Mouse (Mus musculus): ENCODE results near the gene Adgrg3.

Gene Adgrg3

DNA sequence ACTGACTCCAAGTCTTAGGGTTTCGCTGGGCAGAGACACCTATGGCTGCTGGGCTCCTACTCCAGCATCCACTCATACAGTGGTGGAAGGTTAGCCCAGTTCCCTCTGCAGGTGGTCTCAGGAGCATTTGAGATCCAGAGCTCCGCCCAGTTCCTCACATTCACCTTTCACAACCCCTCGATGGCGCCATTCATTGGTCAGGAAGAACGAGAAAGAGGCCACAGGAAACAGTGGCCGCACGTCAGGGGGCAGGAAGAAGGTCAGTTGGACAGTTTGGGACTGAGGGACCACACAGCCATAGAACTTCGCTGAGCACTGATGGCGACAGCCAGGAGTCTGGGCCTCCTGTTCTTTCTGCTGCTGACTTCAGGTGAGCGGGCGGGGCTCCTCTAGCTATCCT, at the start of gene Adgrg3:
Gene Adgrg3 (plus strand): TSS at position 242 of the 400 bp plus-strand sequence.
- no peak for DNase-seq (ENCODE audit: low spot score)

DNA sequence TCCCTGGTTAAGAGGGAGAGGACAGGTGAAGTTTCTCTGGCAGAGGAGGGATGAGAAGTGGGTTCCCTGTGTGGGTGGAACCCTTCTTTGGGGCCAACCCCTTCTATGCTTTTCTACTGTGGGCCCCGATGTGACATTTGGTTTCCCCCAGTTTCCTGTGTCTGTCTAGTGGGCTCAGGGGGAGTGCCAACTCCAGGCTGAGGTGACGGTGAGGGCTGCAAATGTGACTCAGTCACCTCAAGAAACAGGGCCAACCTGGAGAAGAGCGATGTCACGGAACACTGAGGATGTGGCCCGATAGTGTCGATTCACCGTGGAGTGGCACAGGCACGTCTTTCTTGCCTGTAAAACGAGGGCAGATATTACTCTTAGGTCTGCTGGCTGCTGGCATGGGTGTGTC, 44.2 kb upstream of the Adgrg3 start:
- no peak for DNase-seq (ENCODE audit: low spot score)

DNA sequence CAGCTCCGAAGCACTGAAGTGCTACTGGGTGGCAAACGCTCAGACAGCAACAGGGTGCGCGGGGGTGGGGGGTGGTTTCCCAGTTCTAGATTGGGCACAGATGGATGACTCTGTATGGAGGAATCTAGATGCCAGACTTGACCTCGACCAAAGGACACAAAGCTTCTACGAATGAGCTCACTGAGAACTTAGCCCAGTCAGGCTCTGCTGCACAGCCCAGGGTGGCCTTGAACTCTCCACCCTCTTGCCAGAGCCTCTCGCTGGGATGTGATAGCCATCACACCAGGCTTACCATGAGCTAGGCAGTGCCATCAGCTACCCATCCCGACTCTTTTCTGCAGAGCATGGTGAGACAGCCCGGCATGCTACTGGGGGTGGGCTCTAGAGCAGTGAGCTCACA, 43.7 kb upstream of the Adgrg3 start:
- DNase-seq (ENCODE audit: low spot score), result no peak

DNA sequence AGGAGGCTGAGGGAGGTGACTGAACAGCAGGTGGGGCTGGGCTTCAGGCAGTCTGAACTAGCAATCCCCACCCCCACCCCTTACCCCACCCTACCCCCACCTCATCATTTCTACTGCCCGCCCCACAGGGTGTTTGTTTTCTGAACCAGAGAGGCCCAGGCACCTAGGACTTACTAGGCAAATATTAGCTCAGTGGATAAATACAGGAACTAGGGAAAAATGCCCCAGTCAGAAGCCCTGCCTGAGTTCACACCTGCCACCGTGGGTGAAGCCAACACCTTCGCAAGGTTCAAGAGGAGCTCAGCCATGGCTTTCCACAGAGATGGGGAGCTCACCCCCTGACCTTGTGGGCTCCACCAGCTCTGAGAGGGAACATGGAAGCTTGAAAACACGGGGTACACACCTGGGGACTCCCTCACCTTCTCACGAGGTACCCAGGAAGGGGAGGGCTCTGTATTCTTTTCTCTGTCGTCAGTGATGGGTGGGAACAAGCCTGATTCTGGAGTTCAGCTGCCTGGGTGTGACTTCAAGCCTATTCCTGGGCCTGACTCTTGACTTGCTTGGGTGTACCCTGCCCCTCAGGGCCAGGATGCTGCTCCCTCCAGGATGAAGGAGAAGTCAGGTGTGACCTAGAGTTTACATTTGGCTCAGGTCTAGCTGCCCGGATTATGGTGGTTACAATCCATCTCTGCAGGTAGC, 42.9 kb upstream of the Adgrg3 start, which contains the start of gene Adgrg1:
Gene Adgrg1 (plus strand): TSS at position 285 of the 699 bp plus-strand sequence.
- DNase-seq (ENCODE audit: low spot score), result no peak

DNA sequence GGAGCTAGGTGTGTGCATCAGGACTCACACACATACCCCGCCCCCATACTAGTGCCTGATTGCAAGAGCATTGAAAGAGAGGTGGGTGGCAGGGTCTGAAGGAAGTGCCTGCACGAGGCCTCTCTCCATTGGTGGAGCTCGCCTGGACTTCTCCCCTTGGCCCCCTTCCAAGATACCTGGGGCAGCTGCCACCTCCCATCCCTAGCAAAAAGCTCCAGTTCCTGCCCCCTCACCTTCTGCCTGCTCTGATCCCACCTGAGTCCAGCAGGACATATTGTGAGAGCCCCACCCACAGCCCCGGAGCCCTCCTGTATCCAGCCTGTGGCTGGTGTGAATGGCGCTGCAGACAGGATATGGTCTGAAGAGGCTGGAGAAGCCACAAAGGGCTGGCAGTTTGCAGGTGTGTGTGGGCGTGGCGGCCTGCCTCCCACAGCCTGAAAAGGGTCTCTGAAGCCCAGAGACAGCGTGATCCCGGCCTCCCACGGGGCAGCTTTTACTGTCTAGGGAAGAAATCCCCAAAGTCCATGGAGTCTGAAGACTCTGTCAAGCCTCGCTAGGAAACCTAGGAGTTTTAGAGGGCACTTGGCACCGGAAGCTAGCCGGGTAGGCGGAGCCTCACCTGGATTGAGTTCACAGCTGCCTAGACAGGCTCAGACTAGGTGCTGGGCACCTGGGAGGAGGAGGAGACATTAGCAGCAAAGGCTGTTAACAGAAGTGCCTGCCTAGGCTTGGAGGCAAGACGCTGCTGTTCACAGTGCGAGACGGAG, 40.7 kb upstream of the Adgrg3 start:
- DNase-seq (ENCODE audit: low spot score), result no peak

DNA sequence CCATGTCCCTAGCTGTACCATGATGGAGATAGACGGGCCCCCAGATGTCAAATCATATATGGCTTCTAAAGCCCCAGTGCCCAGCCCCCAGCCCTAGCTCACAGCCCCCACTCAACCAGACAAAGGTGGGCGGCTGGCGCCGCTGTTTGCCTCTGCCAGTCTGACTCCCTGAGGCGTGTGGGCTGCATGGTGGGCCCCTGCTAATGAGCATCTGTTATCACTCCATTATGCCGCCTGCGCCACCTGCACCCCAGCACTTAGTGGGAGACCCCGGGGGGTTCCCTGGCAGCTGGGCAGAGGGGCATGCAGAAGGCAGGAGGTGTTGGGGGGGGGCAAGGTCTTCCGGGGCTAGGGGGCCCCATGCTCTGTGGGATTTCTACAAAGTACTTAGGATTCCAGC, 39.4 kb upstream of the Adgrg3 start:
- no peak for DNase-seq (ENCODE audit: low spot score)

DNA sequence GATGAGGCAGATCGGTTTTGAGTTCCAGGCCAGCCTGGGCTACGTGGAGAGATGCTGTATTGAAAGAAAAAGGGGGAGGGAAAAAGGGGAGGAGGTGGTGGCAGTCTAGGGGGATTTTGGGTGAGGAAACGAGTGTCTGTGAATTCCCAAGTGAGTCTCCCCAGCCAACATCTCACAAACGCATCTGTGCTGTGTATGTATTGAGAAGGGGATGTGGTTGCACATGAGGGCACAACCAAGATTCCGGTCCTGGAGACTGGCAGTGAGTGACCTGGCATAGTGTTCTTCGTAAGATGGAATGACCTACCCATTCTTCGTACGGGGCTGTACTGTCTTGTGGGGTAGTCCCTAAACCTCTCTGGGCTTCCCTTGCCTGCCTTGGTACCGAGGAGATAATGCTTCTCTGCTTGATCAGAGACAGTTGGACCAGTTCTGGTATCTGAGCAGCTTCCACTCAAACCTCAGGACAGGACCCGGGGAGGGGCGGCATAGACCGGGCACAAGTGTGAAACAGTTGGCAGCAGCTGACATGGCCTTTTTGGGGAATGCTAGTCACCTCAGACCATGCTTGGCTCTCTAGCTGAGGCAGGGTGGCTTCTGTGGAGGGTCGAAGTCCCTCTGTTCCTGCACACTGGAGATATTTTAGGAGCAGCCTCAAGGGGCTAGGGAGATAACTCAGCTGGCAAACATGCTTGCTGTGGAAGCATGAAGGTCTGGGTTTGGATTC, 38.7 kb upstream of the Adgrg3 start:
- DNase-seq (ENCODE audit: low spot score), result no peak

DNA sequence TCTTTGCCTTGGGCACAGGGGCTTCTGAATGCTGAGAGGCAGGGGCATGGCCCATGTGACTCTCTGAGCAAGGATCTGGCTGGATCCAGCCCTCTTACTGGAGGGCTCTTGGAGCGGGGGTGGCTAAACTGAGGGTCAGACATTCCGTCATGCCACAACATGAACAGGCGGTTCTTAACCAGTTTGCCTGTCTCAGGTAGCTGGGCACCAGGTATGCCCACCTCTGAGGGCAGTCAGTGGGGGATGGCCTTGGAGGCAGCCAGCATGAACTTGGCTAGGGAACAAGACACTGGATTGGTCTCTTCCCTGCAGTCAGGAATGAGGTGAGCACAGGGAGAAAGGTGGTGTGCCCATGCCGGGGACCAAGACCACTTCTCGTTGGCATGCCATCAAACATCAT, 37.3 kb upstream of the Adgrg3 start:
- no peak for DNase-seq (ENCODE audit: low spot score)

DNA sequence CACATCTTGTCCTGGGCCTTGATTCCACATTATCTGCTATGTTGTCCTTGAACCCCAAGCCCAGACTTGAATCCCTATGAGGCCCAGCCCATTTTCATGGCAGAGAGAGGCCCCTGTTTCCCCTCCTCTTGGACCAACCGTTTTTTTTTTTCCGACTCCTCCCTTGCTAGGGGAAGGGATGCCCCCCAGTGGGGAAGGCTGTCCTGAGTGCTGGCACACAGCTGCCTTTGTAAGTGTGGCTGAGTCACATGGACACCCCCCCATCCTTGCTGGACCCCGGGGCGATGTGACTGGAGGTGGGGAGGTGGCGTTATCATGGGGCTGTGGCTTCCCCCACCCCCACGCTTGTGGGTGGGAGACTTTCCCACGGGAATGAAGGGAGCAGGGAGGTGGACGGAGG, 36.5 kb upstream of the Adgrg3 start:
- no peak for DNase-seq (ENCODE audit: low spot score)

DNA sequence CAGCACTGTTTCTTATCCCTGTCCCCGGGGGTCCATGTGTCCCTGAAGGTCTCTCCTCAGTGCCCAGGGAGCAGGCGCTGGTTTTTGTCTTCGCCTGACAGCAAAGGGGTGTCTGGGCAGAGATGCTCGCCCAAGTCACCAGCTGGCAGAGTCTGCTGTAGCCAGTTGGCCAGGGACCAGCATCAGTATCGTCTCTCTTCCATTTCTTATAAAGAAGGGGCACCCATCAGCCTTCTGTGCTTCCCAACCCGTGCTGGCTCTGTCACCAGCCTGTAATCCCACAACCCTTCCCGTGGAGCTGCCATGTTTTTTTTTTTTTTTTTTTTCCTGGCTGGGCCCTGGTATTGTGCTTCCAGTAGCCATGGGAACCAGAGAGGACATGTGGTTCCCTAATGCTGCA, 35.6 kb upstream of the Adgrg3 start:
- no peak for DNase-seq (ENCODE audit: low spot score)

DNA sequence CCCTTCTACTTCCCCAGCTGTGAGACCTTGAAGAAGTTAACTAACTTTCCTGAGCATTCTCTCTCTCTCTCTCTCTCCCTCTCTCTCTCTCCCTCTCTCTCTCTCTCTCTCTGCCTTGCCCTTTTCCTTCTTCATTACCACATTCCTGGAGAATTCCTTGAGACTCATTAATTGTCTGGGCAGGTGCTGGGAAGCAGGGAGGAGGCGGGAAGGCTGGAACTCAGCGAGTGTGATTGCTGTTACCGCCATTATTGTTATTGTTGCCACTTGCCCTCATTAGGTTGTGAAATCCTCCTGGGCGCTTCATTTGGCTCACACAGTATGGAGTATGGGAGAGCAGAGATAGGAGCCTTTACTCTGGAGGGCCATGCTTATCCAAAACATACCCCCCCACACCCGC, 34.3 kb upstream of the Adgrg3 start:
- DNase-seq (ENCODE audit: low spot score), result no peak

DNA sequence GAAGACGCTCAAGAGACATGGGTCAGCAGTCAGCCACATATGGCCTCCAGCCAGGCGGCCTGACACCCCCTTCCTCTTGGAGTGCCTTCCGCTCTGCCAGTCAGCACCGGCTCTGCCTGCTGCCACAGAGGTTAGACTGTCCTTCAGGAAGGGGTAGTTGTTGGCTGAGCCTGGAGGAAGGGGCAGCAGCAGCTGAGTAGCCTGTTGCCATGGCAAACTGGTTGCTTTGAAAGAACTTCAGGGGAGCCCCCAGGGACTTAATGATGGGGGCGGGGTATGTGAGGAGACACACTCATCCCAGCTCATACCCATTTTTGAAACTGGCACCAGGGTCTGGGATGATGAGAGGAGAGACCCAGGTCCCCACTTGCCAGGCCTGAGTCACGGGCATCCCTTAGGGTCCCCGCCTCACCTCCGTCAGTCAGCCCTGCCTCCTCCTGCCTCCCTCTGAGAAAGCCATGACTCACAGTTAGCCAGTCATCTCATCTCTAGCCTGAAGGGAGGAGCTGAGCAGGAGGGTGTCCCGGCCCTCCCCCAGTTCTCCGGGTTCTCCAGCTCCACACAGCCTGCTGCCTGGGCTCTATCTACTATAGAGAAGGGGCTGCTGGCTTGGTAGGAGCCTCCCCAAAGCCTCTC, 33.5 kb upstream of the Adgrg3 start:
- no peak for DNase-seq (ENCODE audit: low spot score)

DNA sequence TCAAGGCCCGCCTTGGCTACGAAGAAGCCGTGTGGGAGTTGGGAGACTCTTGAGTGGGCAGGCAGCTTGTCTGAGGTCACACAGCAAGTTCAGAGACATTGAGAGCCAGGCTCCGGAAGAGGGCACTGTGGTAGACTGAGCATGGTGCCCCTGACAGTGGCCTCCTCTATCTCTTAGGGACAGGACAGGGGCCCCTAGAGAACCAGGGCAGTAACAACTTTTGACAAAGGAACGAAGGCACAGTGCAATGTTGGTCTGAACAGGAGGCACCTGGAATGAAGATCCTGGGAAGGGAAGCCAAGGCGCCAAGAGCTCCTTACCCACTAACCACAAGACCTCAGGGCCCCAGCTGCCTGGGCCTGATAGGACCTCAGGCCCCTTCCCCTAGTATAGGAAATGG, 32.5 kb upstream of the Adgrg3 start:
- DNase-seq (ENCODE audit: low spot score), result no peak

DNA sequence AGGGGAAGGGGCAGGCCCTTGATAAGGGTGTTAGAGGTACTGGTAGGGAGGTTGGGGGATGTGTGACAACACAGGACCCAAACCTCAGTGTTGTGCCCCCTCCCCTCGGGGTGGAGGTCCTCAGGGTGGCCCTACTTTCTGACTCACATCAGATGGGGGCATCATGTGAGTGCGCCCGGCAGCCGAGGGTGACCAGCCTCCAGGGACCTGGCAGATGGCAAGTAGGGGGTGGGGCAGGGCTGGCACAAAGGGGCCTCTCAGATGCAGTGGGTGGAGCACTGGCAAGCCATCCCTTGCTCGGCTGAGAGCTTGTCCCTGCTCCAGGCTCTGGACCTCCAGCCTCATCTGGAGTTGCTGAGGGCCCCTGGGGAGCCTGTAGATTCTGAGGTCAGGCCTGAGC, 30.8 kb upstream of the Adgrg3 start:
- DNase-seq (ENCODE audit: low spot score), result no peak

DNA sequence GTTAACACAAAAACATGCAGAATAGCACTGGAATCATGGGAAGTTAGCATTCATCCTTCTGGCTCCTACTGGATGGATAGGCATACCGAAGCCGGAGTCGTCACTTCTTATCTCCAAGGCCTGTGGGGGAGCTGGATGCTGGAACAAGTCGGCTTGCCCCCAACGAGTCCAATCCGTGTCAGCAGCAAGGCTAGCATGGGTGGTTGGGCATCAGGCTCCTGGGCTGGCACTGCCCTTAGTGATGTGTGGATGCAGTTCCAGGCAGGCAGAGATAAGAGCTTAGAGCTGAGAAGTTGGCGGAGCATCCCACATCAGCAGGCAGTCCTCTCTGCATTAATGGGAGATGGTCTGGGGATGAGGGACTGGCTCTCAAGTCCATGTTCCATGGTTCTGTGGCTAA, 29.9 kb upstream of the Adgrg3 start:
- DNase-seq (ENCODE audit: low spot score), result no peak

DNA sequence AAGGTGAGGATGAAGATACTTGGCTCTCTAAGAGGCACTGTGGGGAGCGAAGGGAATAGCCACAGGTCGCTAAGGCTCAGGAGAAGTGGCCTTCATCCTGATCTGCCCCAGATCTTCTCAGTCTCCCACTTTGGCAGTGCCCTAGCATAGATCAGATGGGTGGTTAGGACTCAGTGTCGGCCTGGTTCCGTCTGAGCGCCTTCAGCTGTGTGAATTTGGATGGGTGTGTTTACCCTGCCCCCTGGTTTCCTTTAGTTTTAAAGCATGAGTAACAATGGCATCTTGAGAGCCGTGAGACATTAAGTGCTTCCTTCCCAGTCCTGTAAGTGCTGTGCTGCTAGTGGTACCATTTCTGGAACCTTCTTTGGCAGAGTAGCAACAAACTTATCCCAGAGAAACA, 28.9 kb upstream of the Adgrg3 start:
- no peak for DNase-seq (ENCODE audit: low spot score)

DNA sequence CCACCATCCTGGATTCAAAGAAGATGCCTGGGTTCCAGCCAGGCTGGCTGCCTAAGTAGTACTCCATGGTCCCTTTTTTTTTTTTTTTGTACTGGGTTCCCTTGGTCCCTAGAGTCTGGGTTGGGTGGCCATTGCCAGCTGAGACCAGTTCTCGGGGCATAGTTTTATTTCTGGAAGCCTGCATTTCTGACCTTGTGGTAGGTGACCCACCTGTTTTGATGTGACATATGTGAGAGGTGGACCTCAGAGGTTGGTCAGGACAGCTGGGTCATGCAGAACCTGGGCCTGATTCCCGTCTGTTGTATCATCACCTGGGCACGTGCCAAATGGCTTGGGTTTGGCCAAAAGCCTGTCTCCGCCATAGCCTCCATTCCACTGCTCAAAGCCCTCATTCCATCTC, 27.8 kb upstream of the Adgrg3 start:
- DNase-seq (ENCODE audit: low spot score), result no peak

DNA sequence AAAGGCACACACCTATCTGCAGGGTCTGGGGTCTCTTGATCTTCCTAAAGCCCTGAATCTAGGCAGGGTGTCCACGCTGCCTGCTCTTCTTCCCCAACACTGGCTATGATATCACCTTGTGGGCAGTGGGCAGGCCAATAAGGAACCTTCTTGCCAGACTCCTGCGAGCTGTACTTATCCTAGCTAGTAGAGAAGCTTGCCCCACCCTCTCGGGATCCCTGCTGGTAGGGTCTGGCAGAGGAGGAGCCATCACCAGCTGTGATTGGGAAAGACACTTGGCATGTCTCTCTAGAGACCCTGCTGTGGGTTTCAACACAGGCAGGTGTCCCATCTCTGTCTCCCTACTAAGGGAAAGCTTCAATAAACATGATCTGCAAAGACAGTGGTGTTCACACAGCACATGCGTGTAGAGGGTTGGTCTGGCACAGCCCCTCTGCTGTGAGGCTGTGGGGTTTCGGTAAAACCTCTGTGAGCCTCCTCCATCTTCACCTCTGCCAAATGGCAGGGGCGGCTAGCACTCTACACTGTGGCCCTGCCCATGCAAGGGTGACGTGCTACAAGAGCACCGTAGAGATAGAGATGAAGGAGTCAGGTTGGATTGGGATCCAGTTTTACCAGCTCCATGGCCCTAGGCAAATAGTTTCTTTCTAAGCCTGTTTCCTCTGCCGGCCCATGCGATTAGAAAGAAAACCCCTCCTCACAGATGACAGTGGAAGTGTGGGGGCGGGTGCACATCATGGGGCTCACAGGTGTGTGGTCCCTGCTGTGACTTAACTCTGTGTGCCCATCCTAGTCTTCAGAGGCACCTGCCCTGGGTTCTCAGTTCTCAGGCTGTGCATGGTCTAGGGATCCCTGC, 26.7 kb upstream of the Adgrg3 start:
- no peak for DNase-seq (ENCODE audit: low spot score)

DNA sequence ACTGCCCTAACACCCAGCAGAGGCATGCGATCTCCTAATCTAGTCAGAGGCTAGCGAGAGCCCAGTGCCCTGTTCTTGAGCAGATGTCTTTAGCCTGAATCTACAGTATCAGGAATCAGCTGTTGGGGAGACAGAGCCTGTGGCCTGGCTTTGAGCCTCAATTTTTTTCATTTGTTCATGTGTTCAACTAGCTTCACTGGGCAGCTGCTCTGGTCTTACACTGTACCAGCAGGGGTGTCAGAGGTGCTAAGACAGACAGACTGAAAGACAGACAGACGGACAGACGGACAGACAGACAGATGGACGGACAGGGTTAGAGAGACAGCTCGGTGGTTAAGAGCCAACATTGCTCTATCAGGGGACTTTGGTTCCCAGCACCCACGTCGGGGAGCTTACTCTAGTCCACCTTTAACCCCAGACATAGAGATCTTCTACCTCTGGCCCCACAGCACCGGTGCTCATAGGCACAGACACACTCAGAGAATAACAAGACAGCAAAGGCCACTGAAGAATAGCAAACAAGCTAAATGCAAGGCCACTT, 26.0 kb upstream of the Adgrg3 start:
- no peak for DNase-seq (ENCODE audit: low spot score)

DNA sequence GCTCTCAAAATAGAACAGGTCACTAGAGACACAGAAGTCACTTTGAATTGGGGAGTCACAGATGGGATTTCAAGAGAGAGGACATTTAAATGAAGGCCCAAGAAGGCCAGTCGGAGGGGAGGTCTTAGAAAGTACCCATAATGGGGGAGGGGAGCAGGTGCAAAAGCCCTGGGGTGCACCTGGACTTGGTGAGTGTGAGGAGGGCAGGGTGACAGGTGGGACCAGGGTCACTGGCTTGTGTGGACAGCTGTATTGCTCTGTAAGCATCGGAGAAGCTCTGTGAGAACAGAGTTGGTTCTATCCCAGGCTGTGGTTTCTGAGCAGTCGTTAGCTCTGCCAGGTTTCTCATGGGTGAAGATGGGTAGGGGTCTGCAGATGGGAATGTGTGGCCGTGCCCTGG, 25.5 kb upstream of the Adgrg3 start:
- no peak for DNase-seq (ENCODE audit: low spot score)

DNA sequence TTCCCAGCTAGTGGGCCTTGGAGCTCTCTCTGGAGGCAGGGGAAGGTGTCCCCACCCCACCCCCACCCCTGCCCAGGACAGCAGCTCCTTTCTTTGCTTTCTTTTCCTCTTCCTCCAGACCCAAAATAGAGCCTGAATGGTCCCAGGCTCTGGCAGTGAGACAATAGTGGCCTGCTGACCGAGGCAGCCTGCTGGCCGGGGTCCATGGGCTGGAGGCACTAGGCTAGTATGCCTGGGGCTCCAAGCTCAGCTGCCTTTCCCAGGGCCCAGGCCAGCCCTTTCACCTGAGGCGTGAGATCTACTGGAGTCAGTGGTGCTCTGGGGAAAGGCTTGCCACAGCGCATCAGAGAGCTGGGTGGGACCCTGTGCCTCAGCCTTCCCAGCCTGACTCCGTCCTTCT, 25.0 kb upstream of the Adgrg3 start:
- DNase-seq (ENCODE audit: low spot score), result no peak

All from urinary bladder, postnatal 10 days (tissue).